8 mouse cellular contexts compared by ENCODE assay signal in the genomic region with DNA sequence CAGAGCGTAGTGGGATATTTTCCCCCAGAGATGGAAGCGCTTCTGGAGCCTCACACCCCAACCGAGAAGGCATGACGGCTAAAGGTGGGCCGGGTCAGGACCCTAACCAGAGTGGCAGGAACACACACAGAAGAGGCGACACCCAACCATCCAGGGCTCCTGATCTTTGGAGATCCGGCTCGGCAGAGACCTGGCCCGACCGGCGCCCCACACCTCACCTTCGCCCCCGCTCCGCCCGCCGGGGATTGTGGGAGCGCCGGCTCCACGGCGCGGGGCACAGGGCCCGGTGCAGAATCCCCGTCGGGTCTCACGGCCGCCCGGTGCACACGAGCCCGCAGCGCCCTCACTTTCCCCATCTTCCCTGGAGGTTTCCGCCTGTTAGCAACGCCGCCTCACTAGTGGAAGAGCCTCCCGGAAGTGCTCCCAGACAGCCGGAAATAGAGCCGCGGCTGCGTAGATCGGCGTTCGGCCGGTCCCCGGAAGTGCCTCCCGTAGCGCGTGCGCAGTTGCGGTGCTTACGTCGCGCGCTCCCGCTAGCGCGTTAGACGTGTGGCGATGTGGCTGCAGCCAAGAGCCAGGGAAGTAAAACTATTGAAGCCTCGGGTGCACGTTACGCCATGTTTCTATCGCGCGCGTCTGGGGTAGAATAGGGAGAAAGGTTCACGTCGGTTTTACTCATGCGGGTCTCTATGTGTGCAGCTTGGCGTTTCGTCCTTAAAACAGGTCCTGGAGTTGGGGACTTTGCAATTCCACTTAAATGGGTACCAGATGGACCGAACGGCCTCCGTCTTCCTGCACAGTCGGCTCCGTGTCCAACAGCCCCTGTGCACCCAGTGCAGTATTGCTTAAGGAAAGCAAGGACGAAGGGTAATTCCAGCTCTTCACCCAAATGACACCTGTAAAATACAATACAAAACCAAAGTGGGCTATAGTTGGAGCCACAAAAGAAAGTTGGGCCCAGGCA. TPM values are rescaled to one million over a fixed set of nuclear protein-coding genes. Genes with fewer than 3 reads are reported as not detected.
DNase-seq lines count a peak whose midpoint lies in the region; ATAC-seq lines count a peak whose summit lies in the region.

A gene (minus strand): TSS at position 401 of the 964 bp plus-strand sequence.

- no peaks in the 10 kb centered on the region for H3K36me3 ChIP-seq in forebrain, embryonic 11.5 days (ENCODE audit: control insufficient read depth, insufficient read depth, low read length)
- H3K36me3 ChIP-seq in heart, embryonic 16.5 days (ENCODE audit: control insufficient read depth, insufficient read depth) = peaks cover 18% of the 10 kb centered on the region
- peaks cover 35% of the 10 kb centered on the region for H3K36me3 ChIP-seq in liver, embryonic 15.5 days (replicated peaks)
- peaks cover 31% of the 10 kb centered on the region for H3K36me3 ChIP-seq in neural tube, embryonic 12.5 days

- H3K4me2 ChIP-seq in forebrain, embryonic 11.5 days (ENCODE audit: low read depth, low read length, severe bottlenecking) = peak within 1 kb of the TSS; percentile 89
- H3K4me2 ChIP-seq in heart, embryonic 16.5 days (ENCODE audit: low read depth, low read length) = peak within 1 kb of the TSS; percentile 91
- H3K4me2 ChIP-seq in liver, embryonic 15.5 days = peak within 1 kb of the TSS; percentile 92
- peak within 1 kb of the TSS; percentile 92 for H3K4me2 ChIP-seq in neural tube, embryonic 12.5 days (replicated peaks)

- peak within 1 kb of the TSS; percentile 95 for H3K4me3 ChIP-seq in forebrain, embryonic 11.5 days (ENCODE audit: low read depth, low read length)
- peak within 1 kb of the TSS; percentile 81 for H3K4me3 ChIP-seq in heart, embryonic 16.5 days (ENCODE audit: low read length)
- peak within 1 kb of the TSS; percentile 93 for H3K4me3 ChIP-seq in liver, embryonic 15.5 days (replicated peaks)
- peak within 1 kb of the TSS; percentile 88 for H3K4me3 ChIP-seq in neural tube, embryonic 12.5 days

- no peaks in the 10 kb centered on the region for H3K9me3 ChIP-seq in forebrain, embryonic 11.5 days (ENCODE audit: control insufficient read depth, low read length)
- no peaks in the 10 kb centered on the region for H3K9me3 ChIP-seq in heart, embryonic 16.5 days (replicated peaks; ENCODE audit: control insufficient read depth, low read length)
- H3K9me3 ChIP-seq in liver, embryonic 15.5 days (replicated peaks) = no peaks in the 10 kb centered on the region
- H3K9me3 ChIP-seq in neural tube, embryonic 12.5 days = no peaks in the 10 kb centered on the region

- peak; percentile 87 for ATAC-seq in forebrain, embryonic 11.5 days (replicated peaks; ENCODE audit: low FRiP score)
- peak; percentile 88 for ATAC-seq in heart, embryonic 16.5 days (replicated peaks; ENCODE audit: extremely low read depth, insufficient read depth, low FRiP score)
- ATAC-seq in liver, embryonic 15.5 days (ENCODE audit: insufficient read depth) = peak; percentile 92
- ATAC-seq in neural tube, embryonic 12.5 days (ENCODE audit: low FRiP score, low read depth) = peak; percentile 93

- H3K4me1 ChIP-seq in forebrain, embryonic 11.5 days (replicated peaks; ENCODE audit: control insufficient read depth, insufficient read depth, low read length) = peaks cover 9% of the 10 kb centered on the region; the same call in 1 of the 2 replicates
- H3K4me1 ChIP-seq in heart, embryonic 16.5 days (ENCODE audit: control insufficient read depth, insufficient read depth, low read length) = peaks cover 16% of the 10 kb centered on the region
- H3K4me1 ChIP-seq in liver, embryonic 15.5 days (replicated peaks) = peaks cover 47% of the 10 kb centered on the region
- peaks cover 23% of the 10 kb centered on the region for H3K4me1 ChIP-seq in neural tube, embryonic 12.5 days

- DNase-seq in CD8-positive naive resting alpha-beta T cell, adult 2 months (ENCODE audit: low read depth in 2 of 2, low spot score in 2 of 2) = peak; percentile 92 to 93
- DNase-seq in c-Kit-positive CD71-negative TER-119-negative erythroid progenitor cells, embryonic 14.5 days (ENCODE audit: low read depth) = peak; percentile 90
- DNase-seq in forebrain, embryonic 11.5 days (ENCODE audit: low spot score) = peak; percentile 94
- peak; percentile 93 to 97 for DNase-seq in kidney, postnatal 36 days
- DNase-seq in telencephalon, adult 2 months (ENCODE audit: low read depth, low spot score) = peak; percentile 94

- under 1% methylated on average over 75 of the region's 75 CpGs for WGBS in forebrain, embryonic 11.5 days
- WGBS in heart, embryonic 16.5 days = 1% methylated on average over 75 of the region's 75 CpGs
- under 1% methylated on average over 75 of the region's 75 CpGs for WGBS in liver, embryonic 15.5 days (ENCODE audit: insufficient replicate concordance)
- WGBS in neural tube, embryonic 12.5 days = under 1% methylated on average over 75 of the region's 75 CpGs

- H3K9ac ChIP-seq in forebrain, embryonic 11.5 days (ENCODE audit: low read length) = peak within 1 kb of the TSS; percentile 87
- H3K9ac ChIP-seq in heart, embryonic 16.5 days (ENCODE audit: low read length) = peak within 1 kb of the TSS; percentile 96
- H3K9ac ChIP-seq in liver, embryonic 15.5 days = peak within 1 kb of the TSS; percentile 94
- H3K9ac ChIP-seq in neural tube, embryonic 12.5 days = peak within 1 kb of the TSS; percentile 90

- no peaks in the 10 kb centered on the region for H3K27me3 ChIP-seq in forebrain, embryonic 11.5 days (ENCODE audit: control insufficient read depth, insufficient read depth, low read length)
- no peaks in the 10 kb centered on the region for H3K27me3 ChIP-seq in heart, embryonic 16.5 days (ENCODE audit: control insufficient read depth, insufficient read depth, low read length)
- no peaks in the 10 kb centered on the region for H3K27me3 ChIP-seq in liver, embryonic 15.5 days
- H3K27me3 ChIP-seq in neural tube, embryonic 12.5 days (replicated peaks) = no peaks in the 10 kb centered on the region

- peak within 1 kb of the TSS; percentile 66 for H3K27ac ChIP-seq in forebrain, embryonic 11.5 days (ENCODE audit: low read depth, low read length)
- peak within 1 kb of the TSS; percentile 81 for H3K27ac ChIP-seq in heart, embryonic 16.5 days (ENCODE audit: low read length)
- peak within 1 kb of the TSS; percentile 81 for H3K27ac ChIP-seq in liver, embryonic 15.5 days (replicated peaks)
- peak within 1 kb of the TSS; percentile 43; the same call in 1 of the 2 replicates for H3K27ac ChIP-seq in neural tube, embryonic 12.5 days

RNA-seq across cellular contexts. Expression of the gene that starts here (rescaled TPM):
- polyA plus RNA-seq in forebrain, embryonic 11.5 days (2014; fragmentation: Nextera tagmentation; extraction: Ambion mirVana) = 40.6 and 41.9 TPM in 2 replicates
- 23.2 and 24.5 TPM in 2 replicates for polyA plus RNA-seq in heart, embryonic 16.5 days (2015; fragmentation: Nextera tagmentation; extraction: Ambion mirVana)
- 14.9 and 16.0 TPM in 2 replicates for polyA plus RNA-seq in liver, embryonic 15.5 days (2015; fragmentation: Nextera tagmentation; extraction: Ambion mirVana)
- polyA plus RNA-seq in neural tube, embryonic 12.5 days (2016; fragmentation: Nextera tagmentation; extraction: Ambion mirVana) = 46.4 and 47.4 TPM in 2 replicates

Comparison
In these comparisons a context has a peak if more than half of its experiments do, and no peak if none do; other contexts are left out.
1. Peak in every context shown above with its lines: DNase-seq, ATAC-seq, H3K4me3 ChIP-seq and H3K27ac ChIP-seq.